Mouse (Mus musculus): ENCODE results near the gene Ddx24.

GRCm38 (mm10) chr12:103362336-103362735 lies 63.3 kb downstream of the Ddx24 start:
- TF ChIP-seq CTCF (conservative IDR thresholded peaks at IDR 0.05; ENCODE audit: low read length), result no peak
- no peak for TF ChIP-seq NANOG (IDR thresholded peaks at IDR 0.05; ENCODE audit: borderline replicate concordance, low read length)
- TF ChIP-seq POU5F1 (IDR thresholded peaks at IDR 0.05; ENCODE audit: borderline replicate concordance, low read length), result no peak
